Mouse (Mus musculus) kidney, embryonic 16.5 days (tissue): ENCODE measurements around the gene Arhgap24. TPM values are rescaled to one million over a fixed set of nuclear protein-coding genes. Genes with fewer than 3 reads are reported as not detected.

Experiments used
- ATAC-seq: fragments of 200-750 bp; cut with Nextera tagmentation; 2 replicates; pipeline ENCODE4 v1.8.0; 2017; ENCODE audit warnings: moderate TSS enrichment; ENCODE audit not compliant: low FRiP score, low TSS enrichment
- H3K27ac ChIP-seq: fragments of 300-500 bp; sonication (generic); 2 replicates; pipeline ENCODE4 v1.5.1; 2014; ENCODE audit warnings: low read length
- H3K27me3 ChIP-seq: fragments of 300-500 bp; sonication (generic); 2 replicates; pipeline ENCODE4 v1.6.1; 2014; ENCODE audit warnings: low read length, control low read depth, mixed read lengths; ENCODE audit not compliant: insufficient read depth
- H3K36me3 ChIP-seq: fragments of 300-500 bp; sonication (generic); 2 replicates; pipeline ENCODE4 v1.6.1; 2014; ENCODE audit warnings: low read length, control low read depth, mixed read lengths; ENCODE audit not compliant: insufficient read depth
- H3K4me1 ChIP-seq: fragments of 300-500 bp; sonication (generic); 2 replicates; pipeline ENCODE4 v1.6.1; 2014; ENCODE audit warnings: low read length, control low read depth, mixed read lengths; ENCODE audit not compliant: insufficient read depth
- H3K4me2 ChIP-seq: fragments of 300-500 bp; sonication (generic); replicated peaks from 2 replicates; pipeline ENCODE4 v1.6.1; 2014; ENCODE audit warnings: low read depth, low read length
- H3K4me3 ChIP-seq: fragments of 300-500 bp; sonication (generic); 2 replicates; pipeline ENCODE4 v1.5.1; 2014; ENCODE audit warnings: mild to moderate bottlenecking, low read length
- H3K9ac ChIP-seq: fragments of 300-500 bp; sonication (generic); replicated peaks from 2 replicates; pipeline ENCODE4 v1.6.1; 2014; ENCODE audit warnings: low read length
- H3K9me3 ChIP-seq: fragments of 300-500 bp; sonication (generic); 2 replicates; pipeline ENCODE4 v1.6.1; 2016; ENCODE audit warnings: low read length, control low read depth
- WGBS: fragments of 180-500 bp; shearing (Covaris S2); extraction: QIAGEN DNeasy Blood & Tissue Kit; methylation state at CpG from one replicate; pipeline ENCODE4 v1.1.7; 2014; 5-methylcytosine and 5-hydroxymethylcytosine counted together
- polyA plus RNA-seq: library from polyadenylated mRNA; unstranded; fragments of >200 nt; fragmentation: Nextera tagmentation; extraction: Ambion mirVana; gene quantifications from 2 replicates; pipeline ENCODE4 v1.2.1, GENCODE M21; 2015

The Arhgap24 gene
- polyA plus RNA-seq, 1 experiment from 2014 or later: 104 TPM

GRCm38 (mm10) chr5:102783585-102783984 lies 302.4 kb downstream of the Arhgap24 start:
- H3K27ac ChIP-seq: no peak overlapping the region
- no peaks in the 10 kb centered on the region for H3K36me3 ChIP-seq
- H3K4me3 ChIP-seq: no peak overlapping the region
- H3K9ac ChIP-seq: no peak overlapping the region
- H3K9me3 ChIP-seq: no peaks in the 10 kb centered on the region
- no peak for ATAC-seq
- H3K27me3 ChIP-seq: no peaks in the 10 kb centered on the region
- H3K4me2 ChIP-seq: no peak overlapping the region
- WGBS: 61% methylated on average over 4 of the region's 4 CpGs
- peaks cover 9% of the 10 kb centered on the region; the same call in 1 of the 2 replicates for H3K4me1 ChIP-seq

- Histone ChIP-seq H3K36me3 (no peaks in the 10 kb centered on the region), H3K9me3 (no peaks in the 10 kb centered on the region), H3K4me3 (no peak overlapping the region), H3K27ac (no peak overlapping the region), H3K4me1 (peaks cover 13% of the 10 kb centered on the region), H3K4me2 (no peak overlapping the region), H3K27me3 (no peaks in the 10 kb centered on the region), H3K9ac (no peak overlapping the region)
- WGBS: 68% methylated on average over 2 of the region's 2 CpGs
- ATAC-seq: no peak
These were observed 304.9 kb downstream of the Arhgap24 start for GRCm38 (mm10) chr5:102786123-102786522.

- WGBS: 79% methylated on average over 3 of the region's 3 CpGs
- H3K9me3 ChIP-seq: no peaks in the 10 kb centered on the region
- no peak overlapping the region for H3K4me3 ChIP-seq
- H3K27me3 ChIP-seq: no peaks in the 10 kb centered on the region
- H3K4me1 ChIP-seq: peaks cover 8% of the 10 kb centered on the region
- H3K27ac ChIP-seq: no peak overlapping the region
- H3K36me3 ChIP-seq: no peaks in the 10 kb centered on the region
- H3K4me2 ChIP-seq: no peak overlapping the region
- H3K9ac ChIP-seq: no peak overlapping the region
- ATAC-seq: no peak
These were observed 307.2 kb downstream of the Arhgap24 start for GRCm38 (mm10) chr5:102788437-102788836.

GRCm38 (mm10) chr5:102791273-102791672 lies 310.1 kb downstream of the Arhgap24 start:
- Histone ChIP-seq H3K27ac (no peak overlapping the region), H3K4me2 (no peak overlapping the region), H3K9ac (no peak overlapping the region), H3K27me3 (no peaks in the 10 kb centered on the region), H3K4me1 (peaks cover 8% of the 10 kb centered on the region), H3K36me3 (no peaks in the 10 kb centered on the region), H3K4me3 (no peak overlapping the region), H3K9me3 (no peaks in the 10 kb centered on the region)
- 40% methylated on average over 3 of the region's 4 CpGs for WGBS
- ATAC-seq: no peak

GRCm38 (mm10) chr5:102793536-102793935 lies 312.3 kb downstream of the Arhgap24 start:
- H3K4me2 ChIP-seq: no peak overlapping the region
- H3K4me1 ChIP-seq: peaks cover 8% of the 10 kb centered on the region
- H3K9me3 ChIP-seq: no peaks in the 10 kb centered on the region
- no peak for ATAC-seq
- H3K27me3 ChIP-seq: no peaks in the 10 kb centered on the region
- no peak overlapping the region for H3K27ac ChIP-seq
- no peak overlapping the region for H3K9ac ChIP-seq
- H3K36me3 ChIP-seq: no peaks in the 10 kb centered on the region
- no peak overlapping the region for H3K4me3 ChIP-seq
- WGBS: 79% methylated on average over 11 of the region's 11 CpGs

GRCm38 (mm10) chr5:102801469-102801868 lies 320.3 kb downstream of the Arhgap24 start:
- ATAC-seq: no peak
- Histone ChIP-seq H3K27me3 (no peaks in the 10 kb centered on the region), H3K4me1 (peaks cover 9% of the 10 kb centered on the region), H3K9ac (no peak overlapping the region), H3K9me3 (no peaks in the 10 kb centered on the region), H3K27ac (no peak overlapping the region), H3K4me3 (no peak overlapping the region), H3K36me3 (no peaks in the 10 kb centered on the region), H3K4me2 (no peak overlapping the region)
- WGBS: 80% methylated on average over 3 of the region's 3 CpGs

GRCm38 (mm10) chr5:102802833-102803232 lies 321.6 kb downstream of the Arhgap24 start:
- Histone ChIP-seq H3K27ac (peak overlapping the region; percentile 11; the same call in 1 of the 2 replicates), H3K4me3 (no peak overlapping the region), H3K36me3 (no peaks in the 10 kb centered on the region), H3K27me3 (no peaks in the 10 kb centered on the region), H3K4me1 (peaks cover 9% of the 10 kb centered on the region), H3K4me2 (no peak overlapping the region), H3K9ac (no peak overlapping the region), H3K9me3 (no peaks in the 10 kb centered on the region)
- ATAC-seq: no peak
- WGBS: 62% methylated on average over 6 of the region's 6 CpGs

- H3K4me2 ChIP-seq: no peak overlapping the region
- no peaks in the 10 kb centered on the region for H3K27me3 ChIP-seq
- H3K27ac ChIP-seq: peak overlapping the region; percentile 11; the same call in 1 of the 2 replicates
- no peak overlapping the region for H3K9ac ChIP-seq
- H3K9me3 ChIP-seq: no peaks in the 10 kb centered on the region
- peak; percentile 82 for ATAC-seq
- H3K4me1 ChIP-seq: peaks cover 9% of the 10 kb centered on the region
- no peaks in the 10 kb centered on the region for H3K36me3 ChIP-seq
- no peak overlapping the region for H3K4me3 ChIP-seq
- 19% methylated on average over 4 of the region's 4 CpGs for WGBS
These were observed 322.5 kb downstream of the Arhgap24 start for GRCm38 (mm10) chr5:102803675-102804074.

GRCm38 (mm10) chr5:102807518-102807917 lies 326.3 kb downstream of the Arhgap24 start:
- H3K4me1 ChIP-seq: peaks cover 9% of the 10 kb centered on the region

GRCm38 (mm10) chr5:102810366-102810957 lies 329.3 kb downstream of the Arhgap24 start:
- Histone ChIP-seq H3K4me1 (peaks cover 10% of the 10 kb centered on the region), H3K27me3 (no peaks in the 10 kb centered on the region), H3K4me2 (no peak overlapping the region), H3K36me3 (no peaks in the 10 kb centered on the region), H3K4me3 (no peak overlapping the region), H3K9me3 (no peaks in the 10 kb centered on the region), H3K27ac (peak overlapping the region; percentile 29; the same call in 1 of the 2 replicates), H3K9ac (no peak overlapping the region)
- peak; percentile 70 for ATAC-seq
- 39% methylated on average over 7 of the region's 7 CpGs for WGBS

More at GRCm38 (mm10) chr5:102807518-102807917, 326.3 kb downstream of the Arhgap24 start:
- H3K27me3 ChIP-seq: no peaks in the 10 kb centered on the region
- no peak overlapping the region for H3K9ac ChIP-seq
- ATAC-seq: no peak
- H3K4me3 ChIP-seq: no peak overlapping the region
- no peak overlapping the region for H3K27ac ChIP-seq
- H3K36me3 ChIP-seq: no peaks in the 10 kb centered on the region
- H3K4me2 ChIP-seq: no peak overlapping the region
- H3K9me3 ChIP-seq: no peaks in the 10 kb centered on the region
